Mouse (Mus musculus) heart, postnatal 0 days (tissue): ENCODE results near the gene Dpep2nb.

Source experiments
- CTCF ChIP-seq: IDR thresholded peaks from 2 replicates; pipeline ENCODE4 v1.5.1; 2016; ENCODE audit warnings: antibody characterized with exemption, control low read depth, low read depth
- EP300 ChIP-seq: IDR thresholded peaks from 2 replicates; pipeline ENCODE4 v1.6.1; 2016; ENCODE audit warnings: antibody characterized with exemption, low read depth

DNA sequence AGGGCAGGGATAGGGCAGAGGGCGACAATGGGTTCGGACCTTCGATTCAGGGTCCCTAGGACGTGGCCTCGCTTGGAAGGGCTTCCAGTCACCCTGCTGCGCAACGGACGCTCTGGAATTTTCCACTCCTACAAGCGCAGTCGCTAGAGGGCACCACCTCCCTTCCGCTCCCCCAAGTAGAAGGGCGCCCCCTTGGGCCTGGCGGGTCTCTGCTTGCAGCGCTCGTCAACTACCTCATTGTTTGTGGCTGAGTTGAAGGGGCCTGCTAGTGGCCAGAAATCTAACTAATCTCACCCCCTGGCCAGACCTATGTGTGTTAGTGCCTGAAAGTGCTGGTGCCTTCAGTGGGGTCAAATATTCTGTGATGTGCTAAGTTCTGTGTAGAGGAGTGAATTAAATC is 26.4 kb downstream of the Dpep2nb start, which contains the start of gene Dpep3:
- TF ChIP-seq CTCF (no peak), EP300 (no peak)
